Mouse (Mus musculus): Measurements from ENCODE around the gene Ddx41.

GRCm38 (mm10) chr13:55567001-55567400, 30.5 kb upstream of the Ddx41 start:
- TF ChIP-seq CTCF (IDR thresholded peaks at IDR 0.05; ENCODE audit: low read depth, low read length) (no peak), EP300 (IDR thresholded peaks at IDR 0.05; ENCODE audit: insufficient read depth, low read depth, low read length) (no peak)
